Mouse (Mus musculus): Measurements from ENCODE around the gene Tada2b.

DNA sequence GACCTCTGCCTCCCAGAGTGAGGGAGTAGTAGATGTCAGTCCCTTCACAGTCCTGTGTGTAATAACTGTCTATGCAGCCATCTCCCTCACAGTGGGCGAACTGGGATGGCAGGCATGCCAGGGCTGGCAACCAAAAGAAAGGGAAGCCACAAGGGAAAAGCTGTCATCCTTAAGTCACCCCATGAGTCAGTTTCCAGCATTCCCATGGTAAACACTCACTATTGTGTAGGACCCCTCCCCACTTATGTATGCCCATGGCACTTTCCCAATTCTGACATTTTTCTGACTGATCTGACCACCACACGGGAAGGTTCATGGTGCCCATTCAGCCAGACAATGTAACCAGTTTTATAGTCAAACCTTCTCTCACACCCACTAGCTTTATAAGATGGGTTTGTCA lies 23.4 kb downstream of the Tada2b start:
- TF ChIP-seq CHD2 (IDR thresholded peaks at IDR 0.05; ENCODE audit: low read depth, low read length) (no peak), MAFK (IDR thresholded peaks at IDR 0.05; ENCODE audit: insufficient read depth, low read depth, low read length) (no peak), HCFC1 (IDR thresholded peaks at IDR 0.05; ENCODE audit: borderline replicate concordance, insufficient read depth, low read length) (no peak)
